Mouse (Mus musculus): ENCODE measurements around the gene Sgms1. TPM values are rescaled to one million over a fixed set of nuclear protein-coding genes. Genes with fewer than 3 reads are reported as not detected.

The Sgms1 gene
- total RNA-seq, 2 experiments from 2014 or later: 62.4 to 73.1 TPM

GRCm38 (mm10) chr19:32223751-32224174, 165.8 kb downstream of the Sgms1 start:
- no peak for DNase-seq (ENCODE audit: low spot score in 2 of 2)

- no peak for DNase-seq (ENCODE audit: low spot score in 2 of 2)
Measured at GRCm38 (mm10) chr19:32222083-32222482, 167.4 kb downstream of the Sgms1 start.

- no peak for DNase-seq (ENCODE audit: low spot score in 2 of 2)
Measured at GRCm38 (mm10) chr19:32220991-32221390, 168.5 kb downstream of the Sgms1 start.

- DNase-seq (ENCODE audit: low spot score in 2 of 2): no peak
Measured at GRCm38 (mm10) chr19:32216710-32217109, 172.8 kb downstream of the Sgms1 start.

GRCm38 (mm10) chr19:32214905-32215806, 174.4 kb downstream of the Sgms1 start:
- DNase-seq (ENCODE audit: low spot score in 2 of 2): no peak

- DNase-seq (ENCODE audit: low spot score in 2 of 2): no peak
Measured at GRCm38 (mm10) chr19:32213577-32213976, 175.9 kb downstream of the Sgms1 start.

GRCm38 (mm10) chr19:32211293-32211585, 178.3 kb downstream of the Sgms1 start:
- no peak for DNase-seq (ENCODE audit: low spot score in 2 of 2)

- peak; percentile 66 to 87 for DNase-seq (ENCODE audit: low spot score in 2 of 2)
Measured at GRCm38 (mm10) chr19:32210450-32211292, 178.8 kb downstream of the Sgms1 start.

- no peak for DNase-seq (ENCODE audit: low spot score in 2 of 2)
Measured at GRCm38 (mm10) chr19:32210099-32210449, 179.4 kb downstream of the Sgms1 start.

- no peak for DNase-seq (ENCODE audit: low spot score in 2 of 2)
Measured at GRCm38 (mm10) chr19:32202131-32203114, 187.1 kb downstream of the Sgms1 start.

GRCm38 (mm10) chr19:32199861-32200574, 189.5 kb downstream of the Sgms1 start:
- no peak for DNase-seq (ENCODE audit: low spot score in 2 of 2)

GRCm38 (mm10) chr19:32199133-32199532, 190.4 kb downstream of the Sgms1 start:
- no peak for DNase-seq (ENCODE audit: low spot score in 2 of 2)

GRCm38 (mm10) chr19:32198494-32199106, 190.9 kb downstream of the Sgms1 start:
- DNase-seq (ENCODE audit: low spot score in 2 of 2): no peak

- no peak for DNase-seq (ENCODE audit: low spot score in 2 of 2)
Measured at GRCm38 (mm10) chr19:32196976-32197819, 192.3 kb downstream of the Sgms1 start.

- DNase-seq (ENCODE audit: low spot score in 2 of 2): no peak
Measured at GRCm38 (mm10) chr19:32196222-32196621, 193.3 kb downstream of the Sgms1 start.

GRCm38 (mm10) chr19:32194863-32195262, 194.7 kb downstream of the Sgms1 start:
- no peak for DNase-seq (ENCODE audit: low spot score in 2 of 2)

GRCm38 (mm10) chr19:32194074-32194473, 195.4 kb downstream of the Sgms1 start:
- no peak for DNase-seq (ENCODE audit: low spot score in 2 of 2)

- no peak for DNase-seq (ENCODE audit: low spot score in 2 of 2)
Measured at GRCm38 (mm10) chr19:32191596-32191995, 197.9 kb downstream of the Sgms1 start.

GRCm38 (mm10) chr19:32189961-32190360, 199.6 kb downstream of the Sgms1 start:
- no peak for DNase-seq (ENCODE audit: low spot score in 2 of 2)

All from gastrocnemius, postnatal 4 days (tissue).